In the genomic region with DNA sequence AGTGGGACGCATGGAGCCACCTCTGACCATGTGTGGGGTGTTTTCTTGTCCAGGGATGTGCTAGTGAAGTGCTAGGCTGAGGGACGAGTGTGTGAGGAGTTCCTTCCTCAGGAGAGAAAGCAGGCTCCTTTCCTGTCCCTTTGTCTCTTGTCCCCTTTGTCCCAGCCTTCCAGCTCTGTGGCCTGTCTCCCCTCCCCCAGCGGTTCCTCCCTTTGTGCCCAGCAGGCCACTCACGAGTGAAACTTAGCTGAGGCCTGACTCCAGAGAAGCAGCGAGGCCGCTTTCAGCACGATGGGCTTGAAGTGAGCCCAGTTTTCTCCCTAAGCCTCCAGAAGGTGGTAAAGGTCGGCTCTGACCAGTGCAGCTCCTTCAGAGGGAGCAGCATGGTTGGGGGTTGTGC, we compare ENCODE assay signal across 8 mouse cellular contexts. TPM values are rescaled to one million over a fixed set of nuclear protein-coding genes. Genes with fewer than 3 reads are reported as not detected.
DNase-seq lines count a peak whose midpoint lies in the region; ATAC-seq lines count a peak whose summit lies in the region.

No protein-coding gene starts in this region.

- H3K27me3 ChIP-seq in forebrain, embryonic 15.5 days = no peaks in the 10 kb centered on the region
- H3K27me3 ChIP-seq in liver, embryonic 11.5 days (replicated peaks; ENCODE audit: control insufficient read depth, insufficient read depth, low read length) = no peaks in the 10 kb centered on the region
- H3K27me3 ChIP-seq in stomach, embryonic 14.5 days (ENCODE audit: control insufficient read depth, insufficient read depth, low read length) = no peaks in the 10 kb centered on the region

- peaks cover 86% of the 10 kb centered on the region for H3K4me1 ChIP-seq in forebrain, embryonic 15.5 days
- peaks cover 90% of the 10 kb centered on the region for H3K4me1 ChIP-seq in liver, embryonic 11.5 days (replicated peaks; ENCODE audit: control insufficient read depth, insufficient read depth, low read length)
- peaks cover 63% of the 10 kb centered on the region for H3K4me1 ChIP-seq in stomach, embryonic 14.5 days (ENCODE audit: control insufficient read depth, insufficient read depth, low read length)

- peak overlapping the region; percentile 87 for H3K27ac ChIP-seq in forebrain, embryonic 15.5 days (replicated peaks)
- H3K27ac ChIP-seq in liver, embryonic 11.5 days (ENCODE audit: low read depth, low read length) = peak overlapping the region; percentile 10
- H3K27ac ChIP-seq in stomach, embryonic 14.5 days (ENCODE audit: low read length) = peak overlapping the region; percentile 17; the same call in 1 of the 2 replicates

- no peaks in the 10 kb centered on the region for H3K36me3 ChIP-seq in forebrain, embryonic 15.5 days
- H3K36me3 ChIP-seq in liver, embryonic 11.5 days (ENCODE audit: control insufficient read depth, insufficient read depth, low read length) = peaks cover 7% of the 10 kb centered on the region; the same call in 1 of the 2 replicates
- H3K36me3 ChIP-seq in stomach, embryonic 14.5 days (ENCODE audit: control insufficient read depth, insufficient read depth, low read length) = peaks cover 19% of the 10 kb centered on the region; the same call in 1 of the 2 replicates

- ATAC-seq in forebrain, embryonic 15.5 days (replicated peaks) = no peak
- no peak for ATAC-seq in liver, embryonic 11.5 days (replicated peaks; ENCODE audit: low FRiP score)
- no peak for ATAC-seq in stomach, embryonic 14.5 days (ENCODE audit: insufficient number of reproducible peaks, insufficient read depth, low FRiP score, low read depth)

- no peak overlapping the region for H3K4me2 ChIP-seq in forebrain, embryonic 15.5 days (replicated peaks)
- no peak overlapping the region for H3K4me2 ChIP-seq in liver, embryonic 11.5 days
- no peak overlapping the region for H3K4me2 ChIP-seq in stomach, embryonic 14.5 days (replicated peaks; ENCODE audit: low read depth, low read length)

- H3K9ac ChIP-seq in forebrain, embryonic 15.5 days (replicated peaks) = peak overlapping the region; percentile 40; the same call in 1 of the 2 replicates
- no peak overlapping the region for H3K9ac ChIP-seq in liver, embryonic 11.5 days (ENCODE audit: low read depth, low read length)
- no peak overlapping the region; the same call in 1 of the 2 replicates for H3K9ac ChIP-seq in stomach, embryonic 14.5 days (replicated peaks; ENCODE audit: low read depth, low read length)

- H3K4me3 ChIP-seq in forebrain, embryonic 15.5 days = no peak overlapping the region
- no peak overlapping the region for H3K4me3 ChIP-seq in liver, embryonic 11.5 days (ENCODE audit: low read depth, low read length)
- H3K4me3 ChIP-seq in stomach, embryonic 14.5 days (ENCODE audit: low read depth, low read length) = no peak overlapping the region

- intact Hi-C loops in left cerebral cortex, postnatal 4 days (cut with DNase I) = no loop called here
- intact Hi-C loops in left cerebral cortex, postnatal 36 days (cut with DNase I) = no loop called here

- DNase-seq in left cerebral cortex, postnatal 4 days = peak; percentile 30
- no peak for DNase-seq in left cerebral cortex, adult 8-10 months (ENCODE audit: low spot score in 2 of 2)
- no peak for DNase-seq in liver, embryonic 11.5 days (ENCODE audit: low spot score)
- no peak for DNase-seq in left cerebral cortex, postnatal 36 days (ENCODE audit: low spot score in 2 of 2)
- no peak for DNase-seq in T-cell, adult 2 months (ENCODE audit: low spot score)
- DNase-seq in adrenal gland, adult 8-10 months = no peak

- WGBS in forebrain, embryonic 15.5 days = 11% methylated on average over 8 of the region's 8 CpGs
- 50% methylated on average over 8 of the region's 8 CpGs for WGBS in liver, embryonic 11.5 days
- 28% methylated on average over 8 of the region's 8 CpGs for WGBS in stomach, embryonic 14.5 days

- no peaks in the 10 kb centered on the region for H3K9me3 ChIP-seq in forebrain, embryonic 15.5 days
- no peaks in the 10 kb centered on the region for H3K9me3 ChIP-seq in liver, embryonic 11.5 days (ENCODE audit: control insufficient read depth, low read length)
- H3K9me3 ChIP-seq in stomach, embryonic 14.5 days (ENCODE audit: control insufficient read depth, low read depth, low read length) = no peaks in the 10 kb centered on the region

RNA-seq across cellular contexts. Expression of a gene that starts 26.2 kb away (rescaled TPM):
- 100 to 1,000 TPM; 146 to 149 TPM for total RNA-seq in left cerebral cortex, postnatal 4 days (2021)
- total RNA-seq in left cerebral cortex, adult 8-10 months (2022) = 100 to 1,000 TPM; 171 to 199 (median 187) TPM
- polyA plus RNA-seq in forebrain, embryonic 15.5 days (2015; fragmentation: Nextera tagmentation; extraction: Ambion mirVana) = 198 and 201 TPM in 2 replicates
- polyA plus RNA-seq in liver, embryonic 11.5 days (2014; fragmentation: Nextera tagmentation; extraction: Ambion mirVana) = 71.1 and 89.0 TPM in 2 replicates
- 79.9 and 83.9 TPM in 2 replicates for polyA plus RNA-seq in stomach, embryonic 14.5 days (2014; fragmentation: Nextera tagmentation; extraction: Ambion mirVana)
- 100 to 1,000 TPM; 160 to 182 TPM for total RNA-seq in left cerebral cortex, postnatal 36 days (2021)
- total RNA-seq in adrenal gland, adult 8-10 months (2022) = 100 to 1,000 TPM in 2 of 4 experiments, 10 to 100 TPM in 2; 70.3 to 121 (median 101) TPM

Comparison
In these comparisons a context has a peak if more than half of its experiments do, and no peak if none do; other contexts are left out.
1. H3K27ac ChIP-seq: peak in every context shown above with its lines; median percentile 87 in forebrain, embryonic 15.5 days; 17 in stomach, embryonic 14.5 days; 10 in liver, embryonic 11.5 days.